Mouse (Mus musculus) neural tube, embryonic 12.5 days (tissue): ENCODE measurements around the gene Cbx1. TPM values are rescaled to one million over a fixed set of nuclear protein-coding genes. Genes with fewer than 3 reads are reported as not detected.

Experiments
- ATAC-seq: fragments of 200-750 bp; cut with Nextera tagmentation; 2 replicates; pipeline ENCODE4 v1.8.0; 2017; ENCODE audit warnings: low read depth, mild to moderate bottlenecking, moderate TSS enrichment, moderate library complexity; ENCODE audit not compliant: low FRiP score
- H3K27ac ChIP-seq: fragments of 300-500 bp; sonication (generic); 2 replicates; pipeline ENCODE4 v1.5.1; 2016
- H3K27me3 ChIP-seq: fragments of 300-500 bp; sonication (generic); replicated peaks from 2 replicates; pipeline ENCODE4 v1.6.1; 2016; ENCODE audit warnings: mild to moderate bottlenecking
- H3K36me3 ChIP-seq: fragments of 300-500 bp; sonication (generic); 2 replicates; pipeline ENCODE4 v1.6.1; 2016; ENCODE audit warnings: mild to moderate bottlenecking
- H3K4me1 ChIP-seq: fragments of 300-500 bp; sonication (generic); 2 replicates; pipeline ENCODE4 v1.6.1; 2016
- H3K4me2 ChIP-seq: fragments of 300-500 bp; sonication (generic); replicated peaks from 2 replicates; pipeline ENCODE4 v1.6.1; 2016; ENCODE audit warnings: mild to moderate bottlenecking
- H3K4me3 ChIP-seq: fragments of 300-500 bp; sonication (generic); 2 replicates; pipeline ENCODE4 v1.5.1; 2016
- H3K9ac ChIP-seq: fragments of 300-500 bp; sonication (generic); 2 replicates; pipeline ENCODE4 v1.6.1; 2016; ENCODE audit warnings: mild to moderate bottlenecking
- H3K9me3 ChIP-seq: fragments of 300-500 bp; sonication (generic); 2 replicates; pipeline ENCODE4 v1.6.1; 2016; ENCODE audit warnings: mild to moderate bottlenecking
- WGBS: fragments of 180-500 bp; shearing (Covaris S2); methylation state at CpG from one replicate; pipeline ENCODE4 v1.1.7; 2016; 5-methylcytosine and 5-hydroxymethylcytosine counted together
- polyA plus RNA-seq: library from polyadenylated mRNA; unstranded; fragments of >200 nt; fragmentation: Nextera tagmentation; extraction: Ambion mirVana; gene quantifications from 2 replicates; pipeline ENCODE4 v1.2.1, GENCODE M21; 2016

Gene Cbx1
- 125 and 143 TPM in 2 replicates for polyA plus RNA-seq

GRCm38 (mm10) chr11:96788871-96789795 is at the start of gene Cbx1:
Gene Cbx1 (plus strand): TSS chr11:96789127.
- 1% methylated on average over 93 of the region's 93 CpGs for WGBS
- H3K9me3 ChIP-seq: no peaks in the 10 kb centered on the region
- H3K4me2 ChIP-seq: peak within 1 kb of the TSS; percentile 78
- peak within 1 kb of the TSS; percentile 94 for H3K9ac ChIP-seq
- H3K4me3 ChIP-seq: peak within 1 kb of the TSS; percentile 95
- peaks cover 26% of the 10 kb centered on the region for H3K4me1 ChIP-seq
- H3K27me3 ChIP-seq: no peaks in the 10 kb centered on the region
- peak; percentile 96 for ATAC-seq
- H3K27ac ChIP-seq: peak within 1 kb of the TSS; percentile 96
- no peaks in the 10 kb centered on the region for H3K36me3 ChIP-seq

DNA sequence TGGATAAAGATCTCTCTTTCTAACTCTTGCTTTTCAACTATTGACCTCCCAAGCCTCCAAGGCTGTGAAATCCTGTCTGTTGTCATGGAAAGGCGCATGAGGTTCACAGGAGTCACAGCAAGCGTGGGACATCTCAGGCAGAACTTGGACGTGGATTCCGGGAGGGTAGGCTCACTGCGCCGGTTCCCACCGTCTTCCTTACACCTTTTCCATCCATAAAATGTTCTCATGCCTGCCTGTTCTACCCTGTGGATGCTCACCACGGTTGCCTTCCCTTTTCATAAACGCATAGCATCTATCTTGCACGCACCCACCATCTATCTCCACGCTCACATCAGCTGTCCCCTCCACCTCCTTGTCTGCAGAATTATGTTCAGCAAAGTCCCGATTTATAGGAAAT is 48.1 kb upstream of the Cbx1 start:
- Histone ChIP-seq H3K36me3 (no peaks in the 10 kb centered on the region), H3K9ac (peak overlapping the region; percentile 33), H3K4me2 (peak overlapping the region; percentile 50), H3K9me3 (no peaks in the 10 kb centered on the region), H3K27ac (peak overlapping the region; percentile 79), H3K27me3 (no peaks in the 10 kb centered on the region), H3K4me3 (peak overlapping the region; percentile 2; the same call in 1 of the 2 replicates), H3K4me1 (peaks cover 68% of the 10 kb centered on the region)
- no peak for ATAC-seq
- 25% methylated on average over 12 of the region's 12 CpGs for WGBS

- ATAC-seq: peak; percentile 76
- Histone ChIP-seq H3K4me3 (no peak overlapping the region), H3K27me3 (no peaks in the 10 kb centered on the region), H3K36me3 (no peaks in the 10 kb centered on the region), H3K9me3 (no peaks in the 10 kb centered on the region), H3K4me1 (peaks cover 58% of the 10 kb centered on the region), H3K27ac (peak overlapping the region; percentile 87), H3K9ac (0 out of 2 replicates have a peak overlapping the region, but pooled peaks have one; percentile 40), H3K4me2 (peak overlapping the region; percentile 50)
- 8% methylated on average over 12 of the region's 12 CpGs for WGBS
Measured at GRCm38 (mm10) chr11:96741995-96742394, 46.9 kb upstream of the Cbx1 start.

- Histone ChIP-seq H3K27ac (peak overlapping the region; percentile 79), H3K36me3 (no peaks in the 10 kb centered on the region), H3K4me2 (peak overlapping the region; percentile 44), H3K4me1 (peaks cover 59% of the 10 kb centered on the region), H3K4me3 (no peak overlapping the region), H3K9ac (peak overlapping the region; percentile 33; the same call in 1 of the 2 replicates), H3K27me3 (no peaks in the 10 kb centered on the region), H3K9me3 (no peaks in the 10 kb centered on the region)
- peak; percentile 7; the same call in 1 of the 2 replicates for ATAC-seq
- WGBS: 35% methylated on average over 11 of the region's 11 CpGs
Measured at GRCm38 (mm10) chr11:96743000-96743399, 45.9 kb upstream of the Cbx1 start.

GRCm38 (mm10) chr11:96743891-96744290 is 45.0 kb upstream of the Cbx1 start:
- Histone ChIP-seq H3K9ac (no peak overlapping the region), H3K4me2 (peak overlapping the region; percentile 44), H3K9me3 (no peaks in the 10 kb centered on the region), H3K27me3 (no peaks in the 10 kb centered on the region), H3K4me1 (peaks cover 54% of the 10 kb centered on the region), H3K4me3 (no peak overlapping the region), H3K27ac (peak overlapping the region; percentile 79), H3K36me3 (no peaks in the 10 kb centered on the region)
- ATAC-seq: no peak
- 55% methylated on average over 4 of the region's 4 CpGs for WGBS

- Histone ChIP-seq H3K4me2 (no peak overlapping the region), H3K9me3 (no peaks in the 10 kb centered on the region), H3K4me1 (peaks cover 32% of the 10 kb centered on the region), H3K9ac (no peak overlapping the region), H3K36me3 (no peaks in the 10 kb centered on the region), H3K4me3 (no peak overlapping the region), H3K27me3 (no peaks in the 10 kb centered on the region), H3K27ac (no peak overlapping the region)
- WGBS: 59% methylated on average over 6 of the region's 6 CpGs
- ATAC-seq: no peak
Measured at GRCm38 (mm10) chr11:96746648-96747047, 42.3 kb upstream of the Cbx1 start.

GRCm38 (mm10) chr11:96747555-96747954 is 41.4 kb upstream of the Cbx1 start:
- ATAC-seq: no peak
- Histone ChIP-seq H3K27me3 (no peaks in the 10 kb centered on the region), H3K4me3 (no peak overlapping the region), H3K36me3 (no peaks in the 10 kb centered on the region), H3K4me2 (0 out of 2 replicates have a peak overlapping the region, but pooled peaks have one; percentile 13), H3K27ac (no peak overlapping the region; the same call in 1 of the 2 replicates), H3K9me3 (no peaks in the 10 kb centered on the region), H3K9ac (no peak overlapping the region; the same call in 1 of the 2 replicates), H3K4me1 (peaks cover 23% of the 10 kb centered on the region)
- WGBS: 64% methylated on average over 3 of the region's 3 CpGs

- Histone ChIP-seq H3K4me1 (no peaks in the 10 kb centered on the region), H3K9me3 (no peaks in the 10 kb centered on the region), H3K4me3 (no peak overlapping the region), H3K9ac (no peak overlapping the region), H3K4me2 (no peak overlapping the region), H3K27ac (no peak overlapping the region), H3K27me3 (no peaks in the 10 kb centered on the region), H3K36me3 (no peaks in the 10 kb centered on the region)
- no peak for ATAC-seq
- WGBS: 96% methylated on average over 2 of the region's 2 CpGs
Measured at GRCm38 (mm10) chr11:96755298-96755697, 33.6 kb upstream of the Cbx1 start.

GRCm38 (mm10) chr11:96757421-96757820 is 31.5 kb upstream of the Cbx1 start:
- no peaks in the 10 kb centered on the region for H3K4me1 ChIP-seq
- no peak overlapping the region for H3K4me3 ChIP-seq
- H3K4me2 ChIP-seq: no peak overlapping the region
- no peak for ATAC-seq
- H3K36me3 ChIP-seq: no peaks in the 10 kb centered on the region
- H3K27ac ChIP-seq: no peak overlapping the region
- H3K9me3 ChIP-seq: no peaks in the 10 kb centered on the region
- H3K27me3 ChIP-seq: no peaks in the 10 kb centered on the region
- 59% methylated on average over 4 of the region's 4 CpGs for WGBS
- H3K9ac ChIP-seq: no peak overlapping the region

GRCm38 (mm10) chr11:96758402-96758801 is 30.5 kb upstream of the Cbx1 start:
- H3K27ac ChIP-seq: no peak overlapping the region
- no peak overlapping the region for H3K4me2 ChIP-seq
- H3K9me3 ChIP-seq: no peaks in the 10 kb centered on the region
- no peaks in the 10 kb centered on the region for H3K27me3 ChIP-seq
- H3K4me3 ChIP-seq: no peak overlapping the region
- no peak for ATAC-seq
- H3K4me1 ChIP-seq: peaks cover 6% of the 10 kb centered on the region
- 68% methylated on average over 5 of the region's 5 CpGs for WGBS
- H3K36me3 ChIP-seq: no peaks in the 10 kb centered on the region
- no peak overlapping the region for H3K9ac ChIP-seq

GRCm38 (mm10) chr11:96760042-96760441 is 28.9 kb upstream of the Cbx1 start:
- H3K36me3 ChIP-seq: no peaks in the 10 kb centered on the region
- no peak for ATAC-seq
- H3K4me2 ChIP-seq: no peak overlapping the region
- peaks cover 21% of the 10 kb centered on the region for H3K4me1 ChIP-seq
- no peak overlapping the region for H3K9ac ChIP-seq
- H3K9me3 ChIP-seq: no peaks in the 10 kb centered on the region
- 50% methylated on average over 3 of the region's 3 CpGs for WGBS
- H3K4me3 ChIP-seq: no peak overlapping the region
- H3K27ac ChIP-seq: no peak overlapping the region
- H3K27me3 ChIP-seq: no peaks in the 10 kb centered on the region

- Histone ChIP-seq H3K4me2 (no peak overlapping the region), H3K36me3 (no peaks in the 10 kb centered on the region; the same call in 1 of the 2 replicates), H3K9ac (no peak overlapping the region), H3K4me3 (no peak overlapping the region), H3K27me3 (no peaks in the 10 kb centered on the region), H3K9me3 (no peaks in the 10 kb centered on the region), H3K27ac (no peak overlapping the region), H3K4me1 (peaks cover 32% of the 10 kb centered on the region)
- 75% methylated on average over 7 of the region's 7 CpGs for WGBS
- ATAC-seq: no peak
Measured at GRCm38 (mm10) chr11:96761984-96762383, 26.9 kb upstream of the Cbx1 start.
